Mouse (Mus musculus) limb, embryonic 14.5 days (tissue): ENCODE measurements around the gene Krt32. TPM values are rescaled to one million over a fixed set of nuclear protein-coding genes. Genes with fewer than 3 reads are reported as not detected.

Experiments used
- ATAC-seq: fragments of 200-750 bp; cut with Nextera tagmentation; 2 replicates; pipeline ENCODE4 v1.8.0; 2017; ENCODE audit warnings: low read depth, moderate number of reproducible peaks, moderate TSS enrichment; ENCODE audit not compliant: low FRiP score
- DNase-seq: peaks from one replicate; pipeline ENCODE4 v3.0.0-alpha.2; 2015; ENCODE audit warnings: low spot score
- H3K27ac ChIP-seq: fragments of 300-500 bp; sonication (generic); replicated peaks from 2 replicates; pipeline ENCODE4 v1.5.1; 2014; ENCODE audit warnings: low read depth, mild to moderate bottlenecking, low read length, moderate library complexity, mixed read lengths
- H3K27me3 ChIP-seq: fragments of 300-500 bp; sonication (generic); 2 replicates; pipeline ENCODE4 v1.6.1; 2014; ENCODE audit warnings: low read length, mixed read lengths; ENCODE audit not compliant: control insufficient read depth, insufficient read depth
- H3K36me3 ChIP-seq: fragments of 300-500 bp; sonication (generic); 2 replicates; pipeline ENCODE4 v1.6.1; 2014; ENCODE audit warnings: mild to moderate bottlenecking, low read length, moderate library complexity, mixed read lengths; ENCODE audit not compliant: control insufficient read depth, insufficient read depth
- H3K4me1 ChIP-seq: fragments of 300-500 bp; sonication (generic); 2 replicates; pipeline ENCODE4 v1.6.1; 2014; ENCODE audit warnings: antibody characterized with exemption, low read length, mixed read lengths; ENCODE audit not compliant: control insufficient read depth, insufficient read depth
- H3K4me2 ChIP-seq: fragments of 300-500 bp; sonication (generic); replicated peaks from 2 replicates; pipeline ENCODE4 v1.6.1; 2014; ENCODE audit warnings: low read depth, mild to moderate bottlenecking, low read length, moderate library complexity; ENCODE audit not compliant: severe bottlenecking
- H3K4me3 ChIP-seq: fragments of 300-500 bp; sonication (generic); replicated peaks from 2 replicates; pipeline ENCODE4 v1.5.1; 2014; ENCODE audit warnings: low read length
- H3K9ac ChIP-seq: fragments of 300-500 bp; sonication (generic); 2 replicates; pipeline ENCODE4 v1.6.1; 2014; ENCODE audit warnings: mild to moderate bottlenecking, low read depth, low read length, moderate library complexity; ENCODE audit not compliant: severe bottlenecking
- H3K9me3 ChIP-seq: fragments of 300-500 bp; sonication (generic); 2 replicates; pipeline ENCODE4 v1.6.1; 2016; ENCODE audit warnings: low read length; ENCODE audit not compliant: control insufficient read depth
- POLR2A ChIP-seq: fragments of 200-500 bp; IDR thresholded peaks from 2 replicates; pipeline ENCODE4 v1.8.0; 2012; ENCODE audit warnings: inconsistent platforms, mild to moderate bottlenecking, moderate library complexity, borderline replicate concordance; ENCODE audit not compliant: insufficient read depth, insufficient read length; ENCODE audit errors: extremely low read depth
- WGBS: fragments of 180-500 bp; shearing (Covaris S2); extraction: QIAGEN DNeasy Blood & Tissue Kit; methylation state at CpG from one replicate; pipeline ENCODE4 v1.1.7; 2014; 5-methylcytosine and 5-hydroxymethylcytosine counted together
- polyA plus RNA-seq, 2 experiments: library from polyadenylated mRNA; depleted of rRNA in 1 of 2; stranded (reverse) in 1 of 2; unstranded in 1 of 2; fragments of >200 nt; fragmentation: Nextera tagmentation in 1 of 2; extraction: Ambion mirVana in 1 of 2; gene quantifications; 2 replicates each; pipeline versions ENCODE4 v1.2.1 to v1.2.3; 2012 to 2014

Gene Krt32
- polyA plus RNA-seq, 2 experiments = 0.10 TPM; not detected in 1

DNA sequence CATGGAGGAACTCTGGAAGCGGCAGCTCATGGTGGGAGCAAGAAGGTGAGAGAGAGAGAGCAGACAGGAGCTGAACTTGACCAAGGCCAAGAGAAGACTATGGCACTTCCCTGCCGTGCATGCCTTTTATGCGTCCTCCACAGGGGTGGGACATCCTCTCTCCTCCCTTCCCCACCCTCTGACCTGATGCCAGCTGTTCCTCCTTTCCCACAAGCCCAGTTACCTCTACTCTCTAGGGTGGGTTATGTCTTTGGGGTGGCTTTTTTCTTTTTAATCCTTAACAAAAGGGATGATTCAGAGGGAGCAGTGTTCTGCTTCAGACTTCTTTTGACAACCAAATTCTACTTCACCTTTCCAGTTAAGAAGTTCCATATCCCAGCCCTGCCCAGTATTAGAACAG lies 33.4 kb upstream of the Krt32 start, which contains the start of gene Krt13:
Gene Krt13 (minus strand): TSS at position 101 of the 400 bp plus-strand sequence.
- H3K4me1 ChIP-seq = no peaks in the 10 kb centered on the region
- TF ChIP-seq POLR2A = no peak
- H3K4me3 ChIP-seq = no peak within 1 kb of the TSS
- no peaks in the 10 kb centered on the region for H3K9me3 ChIP-seq
- no peak for ATAC-seq
- DNase-seq = no peak
- no peaks in the 10 kb centered on the region for H3K27me3 ChIP-seq
- WGBS = 72% methylated on average over 3 of the region's 3 CpGs
- no peaks in the 10 kb centered on the region for H3K36me3 ChIP-seq
- H3K9ac ChIP-seq = no peak within 1 kb of the TSS
- no peak within 1 kb of the TSS for H3K4me2 ChIP-seq
- no peak within 1 kb of the TSS for H3K27ac ChIP-seq

DNA sequence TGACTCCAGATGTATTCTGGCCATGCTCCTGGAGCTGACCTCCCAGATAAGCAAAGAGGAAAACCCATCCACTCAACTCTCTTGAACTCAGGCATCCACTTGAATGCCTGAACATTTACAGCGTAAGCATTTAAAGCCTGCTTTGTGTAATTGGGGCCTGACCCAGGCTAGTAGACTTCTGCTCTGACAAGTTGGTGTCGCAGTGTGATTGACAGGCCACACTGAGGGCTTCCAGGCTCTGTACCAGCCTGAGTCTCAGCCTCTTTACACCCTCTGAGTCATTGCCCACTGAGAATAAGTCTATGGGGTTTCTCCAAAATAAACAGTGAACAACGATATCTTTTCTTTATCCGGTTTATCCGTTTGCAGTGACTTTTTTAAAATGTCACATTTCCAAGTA lies 32.3 kb upstream of the Krt32 start:
- no peaks in the 10 kb centered on the region for H3K36me3 ChIP-seq
- no peak for ATAC-seq
- no peak overlapping the region for H3K9ac ChIP-seq
- no peaks in the 10 kb centered on the region for H3K9me3 ChIP-seq
- TF ChIP-seq POLR2A = no peak
- H3K4me3 ChIP-seq = no peak overlapping the region
- H3K27me3 ChIP-seq = no peaks in the 10 kb centered on the region
- WGBS = 87% methylated on average over 5 of the region's 5 CpGs
- no peak overlapping the region for H3K27ac ChIP-seq
- DNase-seq = no peak
- H3K4me2 ChIP-seq = no peak overlapping the region
- H3K4me1 ChIP-seq = no peaks in the 10 kb centered on the region

DNA sequence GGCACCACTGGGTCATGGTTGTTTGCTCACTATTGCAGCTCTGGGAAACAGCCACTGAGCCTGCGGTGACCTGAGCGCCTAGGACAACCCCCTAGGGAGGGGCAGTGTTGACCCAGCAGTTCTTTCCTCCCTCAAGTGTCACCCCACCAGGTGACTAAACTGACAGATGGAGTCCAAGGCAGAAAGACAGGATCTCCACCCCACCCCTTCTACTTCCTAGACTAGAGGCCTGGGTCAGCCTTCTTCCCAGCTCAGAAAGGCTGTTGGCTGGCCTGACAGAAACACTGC lies 25.7 kb upstream of the Krt32 start:
- no peak for ATAC-seq
- WGBS = 78% methylated on average over 2 of the region's 2 CpGs
- no peak for TF ChIP-seq POLR2A

DNA sequence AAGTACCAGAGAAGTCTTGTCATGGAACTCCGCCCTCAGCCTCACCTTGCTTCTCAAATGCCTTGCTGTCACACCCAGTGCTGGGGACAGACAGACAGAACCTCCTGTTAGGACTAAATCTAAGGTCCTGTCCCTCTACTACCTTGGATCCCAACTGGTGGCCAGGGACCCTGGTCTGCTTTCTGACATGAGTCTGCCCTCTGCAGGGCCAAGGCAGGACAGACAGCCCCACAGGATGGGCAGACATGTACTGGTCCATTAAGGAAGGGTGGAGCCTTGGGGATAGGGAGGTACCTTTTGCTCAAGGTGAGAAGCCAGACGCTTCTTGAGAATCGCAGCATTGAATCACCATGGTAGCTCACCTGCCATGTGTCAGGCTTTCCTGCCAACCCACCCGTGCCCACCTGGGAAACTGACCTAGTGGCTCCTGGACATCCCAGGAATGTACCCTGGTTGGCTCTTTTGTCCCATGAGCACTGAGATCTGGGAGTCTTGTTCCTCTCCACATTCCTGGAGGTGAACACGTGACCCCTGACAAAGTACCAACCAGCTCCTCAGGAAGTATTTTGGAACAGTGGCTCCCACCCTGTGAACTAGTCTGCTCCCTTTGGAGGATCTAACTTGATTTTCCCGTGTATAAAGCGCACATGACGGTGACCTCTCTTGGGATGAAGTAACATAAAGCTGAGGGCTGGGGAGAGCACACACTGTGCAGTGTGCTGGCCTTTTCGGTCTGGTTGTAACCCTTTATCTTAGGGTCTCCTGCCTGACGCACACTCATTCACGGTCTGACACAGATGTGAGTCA lies 25.1 kb upstream of the Krt32 start:
- Histone ChIP-seq H3K4me1 (no peaks in the 10 kb centered on the region), H3K9me3 (no peaks in the 10 kb centered on the region), H3K9ac (no peak overlapping the region), H3K4me2 (no peak overlapping the region), H3K27me3 (no peaks in the 10 kb centered on the region), H3K27ac (no peak overlapping the region), H3K4me3 (no peak overlapping the region), H3K36me3 (no peaks in the 10 kb centered on the region)
- no peak for TF ChIP-seq POLR2A
- DNase-seq (no peak), ATAC-seq (no peak)
- WGBS = 84% methylated on average over 11 of the region's 11 CpGs

More for the DNA sequence above, 25.7 kb upstream of the Krt32 start:
- no peaks in the 10 kb centered on the region for H3K27me3 ChIP-seq
- no peak overlapping the region for H3K9ac ChIP-seq
- DNase-seq = no peak
- H3K36me3 ChIP-seq = no peaks in the 10 kb centered on the region
- H3K9me3 ChIP-seq = no peaks in the 10 kb centered on the region
- H3K4me3 ChIP-seq = no peak overlapping the region
- no peak overlapping the region for H3K4me2 ChIP-seq
- no peaks in the 10 kb centered on the region for H3K4me1 ChIP-seq
- H3K27ac ChIP-seq = no peak overlapping the region

DNA sequence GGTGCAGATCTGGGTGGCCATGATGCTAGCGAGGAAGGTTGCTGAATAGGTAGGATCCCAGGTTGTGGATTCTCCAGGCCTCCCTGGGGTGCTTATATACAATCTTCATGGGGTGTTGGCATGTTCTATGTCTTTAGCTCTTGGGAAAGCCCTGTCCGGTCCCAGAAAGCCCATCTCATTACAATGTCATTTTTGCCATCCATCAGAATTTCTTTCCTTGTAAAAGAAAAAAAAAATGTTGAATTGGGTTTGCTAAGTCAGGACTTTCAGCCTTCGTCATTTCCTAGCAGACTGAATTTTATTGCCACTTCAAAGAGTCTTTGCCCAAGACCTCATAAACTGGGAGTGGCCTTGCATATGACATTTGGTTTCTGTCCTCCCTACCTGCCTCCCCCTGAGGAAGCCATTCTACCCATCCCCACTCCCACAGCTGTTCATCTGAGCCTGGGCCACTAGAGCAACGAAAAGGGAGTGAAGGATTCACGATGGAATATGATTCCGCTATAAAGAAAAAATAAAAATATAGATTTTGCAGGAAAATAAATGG lies 17.6 kb upstream of the Krt32 start, which contains the start of gene Krt36:
Gene Krt36 (minus strand): TSS at position 51 of the 547 bp plus-strand sequence.
- WGBS = 72% methylated on average over 6 of the region's 6 CpGs

More for the DNA sequence above, 17.6 kb upstream of the Krt32 start, which contains the start of gene Krt36:
- H3K4me1 ChIP-seq = no peaks in the 10 kb centered on the region
- H3K27me3 ChIP-seq = no peaks in the 10 kb centered on the region
- no peak for TF ChIP-seq POLR2A
- no peak within 1 kb of the TSS for H3K27ac ChIP-seq
- no peak within 1 kb of the TSS for H3K4me3 ChIP-seq
- no peak within 1 kb of the TSS for H3K4me2 ChIP-seq
- H3K9me3 ChIP-seq = no peaks in the 10 kb centered on the region
- H3K9ac ChIP-seq = no peak within 1 kb of the TSS
- no peak for DNase-seq
- no peaks in the 10 kb centered on the region for H3K36me3 ChIP-seq
- no peak for ATAC-seq
